Mouse (Mus musculus) cerebellum, adult 2 months (tissue): ENCODE measurements around the gene 9930021J03Rik. TPM values are rescaled to one million over a fixed set of nuclear protein-coding genes. Genes with fewer than 3 reads are reported as not detected.

Experiments used
- DNase-seq, 2 experiments: peaks; one replicate each; pipeline ENCODE4 v3.0.0; 2021
- H3K27ac ChIP-seq: fragments of 200-500 bp; 2 replicates; pipeline ENCODE4 v1.5.1; 2012; ENCODE audit warnings: low read length, control low read depth, inconsistent platforms; ENCODE audit not compliant: insufficient read depth
- H3K27me3 ChIP-seq: fragments of 200-500 bp; 2 replicates; pipeline ENCODE4 v1.6.1; 2012; ENCODE audit warnings: inconsistent platforms, mild to moderate bottlenecking, low read length, moderate library complexity; ENCODE audit not compliant: control insufficient read depth, insufficient read depth
- H3K4me1 ChIP-seq: fragments of 200-500 bp; 2 replicates; pipeline ENCODE4 v1.6.1; 2011; ENCODE audit warnings: low read length; ENCODE audit not compliant: control insufficient read depth, insufficient read depth
- H3K4me3 ChIP-seq: fragments of 200-500 bp; replicated peaks from 2 replicates; pipeline ENCODE3; 2011; ENCODE audit warnings: mild to moderate bottlenecking, low read depth, low read length, control low read depth; ENCODE audit not compliant: insufficient read depth
- CTCF ChIP-seq: fragments of 200-500 bp; IDR thresholded peaks from 2 replicates; pipeline ENCODE4 v1.5.1; 2011; ENCODE audit warnings: low read depth, mild to moderate bottlenecking, control low read depth, low read length, moderate library complexity, borderline replicate concordance; ENCODE audit not compliant: insufficient read depth
- POLR2A ChIP-seq: fragments of 200-500 bp; IDR thresholded peaks from 2 replicates; pipeline ENCODE4 v1.6.1; 2011; ENCODE audit warnings: low read length, control low read depth, borderline replicate concordance; ENCODE audit not compliant: insufficient read depth
- WGBS: fragments of 180-500 bp; shearing (Covaris S2); methylation state at CpG from one replicate; pipeline ENCODE4 v1.1.7; 2018; 5-methylcytosine and 5-hydroxymethylcytosine counted together
- polyA plus RNA-seq: library from polyadenylated mRNA; depleted of rRNA; stranded (reverse); fragments of >200 nt; gene quantifications from 2 replicates; pipeline ENCODE4 v1.2.3, GENCODE M21; 2012

Gene 9930021J03Rik
- polyA plus RNA-seq, 1 experiment = 25.6 TPM

- 89% methylated on average over 3 of the region's 3 CpGs for WGBS
- H3K4me3 ChIP-seq = no peak overlapping the region
These were observed 8.4 kb downstream of the 9930021J03Rik start for GRCm38 (mm10) chr19:29797371-29797770.

GRCm38 (mm10) chr19:29787997-29788396 is 17.8 kb downstream of the 9930021J03Rik start:
- Histone ChIP-seq H3K27ac (no peak overlapping the region), H3K27me3 (no peaks in the 10 kb centered on the region), H3K4me1 (no peaks in the 10 kb centered on the region), H3K4me3 (no peak overlapping the region)
- TF ChIP-seq POLR2A = no peak
- no peak for TF ChIP-seq CTCF
- DNase-seq = no peak

More at GRCm38 (mm10) chr19:29797371-29797770, 8.4 kb downstream of the 9930021J03Rik start:
- no peak for DNase-seq
- H3K27me3 ChIP-seq = no peaks in the 10 kb centered on the region
- no peak for TF ChIP-seq POLR2A
- no peak for TF ChIP-seq CTCF
- H3K4me1 ChIP-seq = no peaks in the 10 kb centered on the region
- no peak overlapping the region for H3K27ac ChIP-seq

- Histone ChIP-seq H3K4me1 (no peaks in the 10 kb centered on the region), H3K4me3 (no peak overlapping the region), H3K27ac (no peak overlapping the region), H3K27me3 (no peaks in the 10 kb centered on the region)
- WGBS = 83% methylated on average over 2 of the region's 2 CpGs
- no peak for DNase-seq
- no peak for TF ChIP-seq POLR2A
- TF ChIP-seq CTCF = no peak
These were observed 22.9 kb downstream of the 9930021J03Rik start for GRCm38 (mm10) chr19:29782914-29783313.

GRCm38 (mm10) chr19:29753939-29754338 is 51.9 kb downstream of the 9930021J03Rik start:
- DNase-seq = no peak
- WGBS = 86% methylated on average over 2 of the region's 2 CpGs

GRCm38 (mm10) chr19:29750994-29751393 is 54.8 kb downstream of the 9930021J03Rik start:
- WGBS = 96% methylated on average over 3 of the region's 3 CpGs
- no peak overlapping the region for H3K27ac ChIP-seq
- no peak overlapping the region for H3K4me3 ChIP-seq
- no peak for TF ChIP-seq POLR2A
- TF ChIP-seq CTCF = no peak
- H3K27me3 ChIP-seq = no peaks in the 10 kb centered on the region
- H3K4me1 ChIP-seq = no peaks in the 10 kb centered on the region
- no peak for DNase-seq

More at GRCm38 (mm10) chr19:29753939-29754338, 51.9 kb downstream of the 9930021J03Rik start:
- TF ChIP-seq CTCF = no peak
- TF ChIP-seq POLR2A = no peak
- no peaks in the 10 kb centered on the region for H3K27me3 ChIP-seq
- H3K27ac ChIP-seq = no peak overlapping the region
- H3K4me3 ChIP-seq = no peak overlapping the region
- H3K4me1 ChIP-seq = no peaks in the 10 kb centered on the region

- Histone ChIP-seq H3K4me1 (no peaks in the 10 kb centered on the region), H3K4me3 (no peak overlapping the region), H3K27ac (no peak overlapping the region), H3K27me3 (no peaks in the 10 kb centered on the region)
- DNase-seq = no peak
- 88% methylated on average over 5 of the region's 5 CpGs for WGBS
- no peak for TF ChIP-seq CTCF
- no peak for TF ChIP-seq POLR2A
These were observed 62.3 kb downstream of the 9930021J03Rik start for GRCm38 (mm10) chr19:29743531-29743930.

- TF ChIP-seq POLR2A = no peak
- no peak for TF ChIP-seq CTCF
- WGBS = 87% methylated on average over 1 of the region's 1 CpGs
These were observed 65.1 kb downstream of the 9930021J03Rik start for GRCm38 (mm10) chr19:29740661-29741060.

GRCm38 (mm10) chr19:29739608-29740007 is 66.2 kb downstream of the 9930021J03Rik start:
- Histone ChIP-seq H3K27ac (no peak overlapping the region), H3K27me3 (no peaks in the 10 kb centered on the region), H3K4me3 (no peak overlapping the region), H3K4me1 (no peaks in the 10 kb centered on the region)
- TF ChIP-seq POLR2A = no peak
- no peak for TF ChIP-seq CTCF
- 88% methylated on average over 2 of the region's 2 CpGs for WGBS
- DNase-seq = no peak

More at GRCm38 (mm10) chr19:29740661-29741060, 65.1 kb downstream of the 9930021J03Rik start:
- no peaks in the 10 kb centered on the region for H3K4me1 ChIP-seq
- no peaks in the 10 kb centered on the region for H3K27me3 ChIP-seq
- H3K27ac ChIP-seq = no peak overlapping the region
- DNase-seq = no peak
- H3K4me3 ChIP-seq = no peak overlapping the region

- WGBS = 91% methylated on average over 3 of the region's 3 CpGs
- no peak overlapping the region for H3K27ac ChIP-seq
- DNase-seq = no peak
- H3K4me1 ChIP-seq = no peaks in the 10 kb centered on the region
- H3K27me3 ChIP-seq = no peaks in the 10 kb centered on the region
- no peak overlapping the region for H3K4me3 ChIP-seq
- TF ChIP-seq POLR2A (no peak), CTCF (no peak)
These were observed 70.4 kb downstream of the 9930021J03Rik start for GRCm38 (mm10) chr19:29735421-29735820.
